Mouse (Mus musculus) midbrain, embryonic 16.5 days (tissue): ENCODE results near the gene Pms1. TPM values are rescaled to one million over a fixed set of nuclear protein-coding genes. Genes with fewer than 3 reads are reported as not detected.
"Not testable (repeated sequence)": the region's sequence is repeated elsewhere in the genome, so short reads cannot be mapped to it uniquely, and the experiment has no call there.

Source experiments
- ATAC-seq: fragments of 200-750 bp; cut with Nextera tagmentation; 2 replicates; pipeline ENCODE4 v1.8.0; 2017; ENCODE audit warnings: moderate TSS enrichment
- H3K27ac ChIP-seq: fragments of 300-500 bp; sonication (generic); 2 replicates; pipeline ENCODE4 v1.5.1; 2014; ENCODE audit warnings: mild to moderate bottlenecking, low read length, mixed read lengths
- H3K27me3 ChIP-seq: fragments of 300-500 bp; sonication (generic); 2 replicates; pipeline ENCODE4 v1.6.1; 2014; ENCODE audit warnings: low read depth, low read length, mixed read lengths; ENCODE audit not compliant: control insufficient read depth, insufficient read depth
- H3K36me3 ChIP-seq: fragments of 300-500 bp; sonication (generic); 2 replicates; pipeline ENCODE4 v1.6.1; 2014; ENCODE audit warnings: mild to moderate bottlenecking, low read length, moderate library complexity, mixed read lengths; ENCODE audit not compliant: control insufficient read depth, insufficient read depth
- H3K4me1 ChIP-seq: fragments of 300-500 bp; sonication (generic); 2 replicates; pipeline ENCODE4 v1.6.1; 2014; ENCODE audit warnings: mild to moderate bottlenecking, low read length, mixed read lengths; ENCODE audit not compliant: control insufficient read depth, insufficient read depth
- H3K4me2 ChIP-seq: fragments of 300-500 bp; sonication (generic); 2 replicates; pipeline ENCODE4 v1.6.1; 2014; ENCODE audit warnings: mild to moderate bottlenecking, low read length, mixed read lengths
- H3K4me3 ChIP-seq: fragments of 300-500 bp; sonication (generic); 2 replicates; pipeline ENCODE4 v1.5.1; 2014; ENCODE audit warnings: low read depth, mild to moderate bottlenecking, low read length, moderate library complexity, mixed read lengths
- H3K9ac ChIP-seq: fragments of 300-500 bp; sonication (generic); 2 replicates; pipeline ENCODE4 v1.6.1; 2014; ENCODE audit warnings: low read depth, low read length, mixed read lengths
- H3K9me3 ChIP-seq: fragments of 300-500 bp; sonication (generic); replicated peaks from 2 replicates; pipeline ENCODE4 v1.6.1; 2014; ENCODE audit warnings: mild to moderate bottlenecking, low read length, mixed read lengths; ENCODE audit not compliant: control insufficient read depth, poor library complexity, severe bottlenecking
- WGBS: fragments of 180-500 bp; shearing (Covaris S2); extraction: QIAGEN DNeasy Blood & Tissue Kit; methylation state at CpG from one replicate; pipeline ENCODE4 v1.1.7; 2014; 5-methylcytosine and 5-hydroxymethylcytosine counted together
- polyA plus RNA-seq: library from polyadenylated mRNA; unstranded; fragments of >200 nt; fragmentation: Nextera tagmentation; extraction: Ambion mirVana; gene quantifications from 2 replicates; pipeline ENCODE4 v1.2.1, GENCODE M21; 2015

Pms1 gene
- polyA plus RNA-seq = 9.3 and 11.8 TPM in 2 replicates

DNA sequence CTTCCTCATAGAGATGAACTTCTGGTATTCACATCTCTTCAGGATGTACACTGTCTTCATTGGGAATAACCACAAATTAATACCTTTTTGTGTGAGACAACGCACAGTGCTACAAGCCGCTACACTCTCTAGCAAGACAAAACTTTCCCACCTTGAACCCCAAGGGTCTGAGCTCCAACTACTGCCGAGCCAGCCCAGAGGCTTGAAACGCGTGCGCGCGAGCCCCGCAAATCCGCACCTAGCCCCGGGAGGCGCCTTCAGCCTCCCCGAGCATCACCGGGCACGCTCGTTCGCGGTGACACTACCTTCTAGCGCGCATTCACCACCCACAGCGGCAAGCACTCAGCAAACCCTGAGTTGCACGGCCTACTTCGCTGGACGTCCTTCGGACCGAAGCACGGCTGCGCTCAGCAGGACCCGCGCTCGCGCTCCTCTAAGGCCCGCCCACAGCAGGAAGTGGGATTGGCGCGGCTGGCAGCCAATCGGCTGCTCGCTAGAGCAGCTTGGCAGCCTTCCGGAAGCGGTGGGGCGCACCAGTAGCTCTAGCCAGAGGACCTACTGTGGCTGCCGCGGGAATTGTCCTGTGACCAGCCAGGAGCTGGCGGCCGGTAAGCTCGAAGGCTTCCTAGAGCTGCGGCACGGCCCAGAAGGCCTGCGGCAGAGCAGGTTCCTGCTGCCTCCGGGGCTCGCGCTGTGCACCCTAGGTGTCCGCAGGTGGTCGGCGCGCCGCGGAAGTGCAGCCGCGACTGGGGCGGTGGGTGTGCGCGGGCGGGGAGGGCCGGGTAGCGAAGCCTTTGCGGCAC is at the start of gene Pms1, which contains the start of the genes Ormdl1 and Gm28778:
Gene Pms1 (minus strand): TSS at position 438 of the 803 bp plus-strand sequence.
Gene Ormdl1 (plus strand): TSS at position 515 of the 803 bp plus-strand sequence.
Gene Gm28778 (plus strand): TSS at position 531 of the 803 bp plus-strand sequence.
- H3K27me3 ChIP-seq = no peaks in the 10 kb centered on the region
- peak within 1 kb of the TSS; percentile 79 for H3K9ac ChIP-seq
- H3K4me2 ChIP-seq = peak within 1 kb of the TSS; percentile 69
- H3K4me1 ChIP-seq = peaks cover 6% of the 10 kb centered on the region
- H3K4me3 ChIP-seq = peak within 1 kb of the TSS; percentile 74
- peak; percentile 100 for ATAC-seq
- WGBS = under 1% methylated on average over 62 of the region's 66 CpGs
- H3K36me3 ChIP-seq = no peaks in the 10 kb centered on the region
- peak within 1 kb of the TSS; percentile 84 for H3K27ac ChIP-seq
- H3K9me3 ChIP-seq = no peaks in the 10 kb centered on the region

GRCm38 (mm10) chr1:53341071-53341470 is 44.3 kb upstream of the Pms1 start:
- Histone ChIP-seq H3K4me1 (no peaks in the 10 kb centered on the region), H3K9ac (no peak overlapping the region), H3K27ac (no peak overlapping the region), H3K9me3 (peaks cover 21% of the 10 kb centered on the region; the same call in 1 of the 2 replicates), H3K36me3 (peaks cover 43% of the 10 kb centered on the region), H3K4me2 (no peak overlapping the region), H3K4me3 (no peak overlapping the region), H3K27me3 (no peaks in the 10 kb centered on the region)
- WGBS = 98% methylated on average over 2 of the region's 2 CpGs
- ATAC-seq = no peak

- not testable (repeated sequence) for H3K4me1 ChIP-seq, H3K27ac ChIP-seq, H3K4me2 ChIP-seq, H3K9ac ChIP-seq, ATAC-seq, H3K4me3 ChIP-seq, H3K27me3 ChIP-seq
- Histone ChIP-seq H3K9me3 (peaks cover 14% of the 10 kb centered on the region; the same call in 1 of the 2 replicates), H3K36me3 (peaks cover 18% of the 10 kb centered on the region)
- WGBS = 51% methylated on average over 2 of the region's 2 CpGs
These were observed 40.6 kb upstream of the Pms1 start for GRCm38 (mm10) chr1:53337403-53337802.

- Histone ChIP-seq H3K27ac (no peak overlapping the region), H3K36me3 (peaks cover 3% of the 10 kb centered on the region; the same call in 1 of the 2 replicates), H3K4me2 (no peak overlapping the region), H3K4me3 (no peak overlapping the region), H3K9ac (no peak overlapping the region), H3K9me3 (peaks cover 3% of the 10 kb centered on the region; the same call in 1 of the 2 replicates), H3K4me1 (no peaks in the 10 kb centered on the region), H3K27me3 (no peaks in the 10 kb centered on the region)
- no peak for ATAC-seq
These were observed 38.6 kb upstream of the Pms1 start for GRCm38 (mm10) chr1:53335465-53335864.

DNA sequence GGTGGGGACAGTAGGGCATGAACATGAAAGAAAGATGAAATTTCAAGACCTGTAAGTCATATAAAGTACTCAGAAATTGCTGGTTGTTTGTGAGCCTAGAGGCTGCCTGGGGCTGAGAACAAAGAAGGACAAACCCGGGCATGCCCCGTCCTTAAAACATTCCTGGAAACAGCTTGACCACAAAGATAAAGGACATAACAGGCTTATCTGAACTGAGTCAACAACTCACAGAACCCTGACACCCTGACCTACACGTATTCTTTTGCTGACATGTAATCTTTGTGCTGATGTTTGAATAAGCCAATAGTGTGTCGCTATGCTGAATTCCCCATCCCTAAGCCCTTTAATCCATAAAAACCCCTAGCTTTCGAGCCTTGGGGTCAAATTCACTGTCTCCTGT is 36.7 kb upstream of the Pms1 start:
- H3K27ac ChIP-seq, H3K27me3 ChIP-seq, H3K4me1 ChIP-seq, H3K9me3 ChIP-seq, H3K36me3 ChIP-seq, H3K4me2 ChIP-seq, ATAC-seq, H3K9ac ChIP-seq, H3K4me3 ChIP-seq: not testable (repeated sequence)
- WGBS = 67% methylated on average over 5 of the region's 5 CpGs

- H3K4me2 ChIP-seq = no peak overlapping the region
- no peak overlapping the region for H3K9ac ChIP-seq
- ATAC-seq = no peak
- H3K27ac ChIP-seq = no peak overlapping the region
- peaks cover 5% of the 10 kb centered on the region; the same call in 1 of the 2 replicates for H3K36me3 ChIP-seq
- no peak overlapping the region for H3K4me3 ChIP-seq
- no peaks in the 10 kb centered on the region for H3K4me1 ChIP-seq
- H3K27me3 ChIP-seq = no peaks in the 10 kb centered on the region
- WGBS = 95% methylated on average over 5 of the region's 5 CpGs
- H3K9me3 ChIP-seq = no peaks in the 10 kb centered on the region
These were observed 28.1 kb upstream of the Pms1 start for GRCm38 (mm10) chr1:53324827-53325494.

- 95% methylated on average over 1 of the region's 1 CpGs for WGBS
These were observed 27.5 kb upstream of the Pms1 start for GRCm38 (mm10) chr1:53324277-53324676.

GRCm38 (mm10) chr1:53323254-53323653 is 26.4 kb upstream of the Pms1 start:
- H3K36me3 ChIP-seq = peaks cover 6% of the 10 kb centered on the region; the same call in 1 of the 2 replicates

More at GRCm38 (mm10) chr1:53324277-53324676, 27.5 kb upstream of the Pms1 start:
- H3K4me2 ChIP-seq = no peak overlapping the region
- H3K4me1 ChIP-seq = no peaks in the 10 kb centered on the region
- H3K36me3 ChIP-seq = peaks cover 6% of the 10 kb centered on the region; the same call in 1 of the 2 replicates
- no peak for ATAC-seq
- H3K9ac ChIP-seq = no peak overlapping the region
- no peaks in the 10 kb centered on the region for H3K9me3 ChIP-seq
- no peak overlapping the region for H3K27ac ChIP-seq
- H3K4me3 ChIP-seq = no peak overlapping the region
- H3K27me3 ChIP-seq = no peaks in the 10 kb centered on the region

More at GRCm38 (mm10) chr1:53323254-53323653, 26.4 kb upstream of the Pms1 start:
- Histone ChIP-seq H3K4me2 (no peak overlapping the region), H3K4me3 (no peak overlapping the region), H3K9ac (no peak overlapping the region), H3K27ac (no peak overlapping the region), H3K27me3 (no peaks in the 10 kb centered on the region), H3K9me3 (no peaks in the 10 kb centered on the region), H3K4me1 (no peaks in the 10 kb centered on the region)
- no peak for ATAC-seq
- 90% methylated on average over 5 of the region's 5 CpGs for WGBS
